Mouse (Mus musculus): ENCODE data around the gene Ankrd13a.
"Not testable (repeated sequence)": the region's sequence is repeated elsewhere in the genome, so short reads cannot be mapped to it uniquely, and the experiment has no call there.

Ankrd13a gene

DNA sequence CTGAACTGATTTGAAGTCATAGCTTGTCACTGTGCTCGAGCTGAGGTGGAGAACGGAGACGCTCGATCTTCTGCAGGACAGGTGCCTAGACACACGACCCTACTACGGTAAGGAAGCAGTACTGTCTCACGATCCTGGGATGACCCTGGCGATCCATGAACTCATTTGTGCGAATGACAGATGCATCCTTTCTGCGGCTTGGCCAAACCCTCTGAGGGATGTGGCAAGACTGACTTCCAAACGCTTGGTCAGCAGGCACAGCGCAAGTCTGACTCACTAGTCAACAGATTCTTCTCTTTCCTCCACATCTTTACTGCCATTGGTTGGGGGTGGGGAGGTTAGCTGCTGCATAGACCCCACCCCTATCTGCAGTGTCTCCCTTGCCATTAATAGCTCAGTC is 53.0 kb downstream of the Ankrd13a start:
- no peak for ATAC-seq (ENCODE audit: low TSS enrichment)

- ATAC-seq (ENCODE audit: low TSS enrichment), result no peak
Measured at GRCm38 (mm10) chr5:114829740-114830139, 55.3 kb downstream of the Ankrd13a start.

DNA sequence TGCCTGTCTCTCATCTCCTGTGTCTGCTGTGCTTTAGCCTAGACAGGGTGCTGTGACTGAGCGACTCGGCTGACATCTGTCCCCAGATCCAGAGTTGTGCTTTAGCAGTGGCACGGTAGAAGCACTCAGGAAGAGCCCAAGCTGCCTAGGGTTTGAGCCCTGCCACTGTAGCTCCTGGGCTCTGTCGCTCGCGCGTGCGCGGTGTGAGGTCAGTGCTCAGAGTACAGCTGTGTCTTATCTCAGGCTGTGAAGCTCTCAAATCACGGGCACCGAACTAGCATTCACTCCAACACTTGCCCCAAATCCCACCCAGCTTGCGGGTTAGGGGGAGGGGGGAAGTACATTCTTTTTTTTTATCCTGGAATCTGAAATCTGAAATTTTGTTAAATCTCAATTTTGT is 62.4 kb downstream of the Ankrd13a start:
- ATAC-seq (ENCODE audit: low TSS enrichment), result no peak

DNA sequence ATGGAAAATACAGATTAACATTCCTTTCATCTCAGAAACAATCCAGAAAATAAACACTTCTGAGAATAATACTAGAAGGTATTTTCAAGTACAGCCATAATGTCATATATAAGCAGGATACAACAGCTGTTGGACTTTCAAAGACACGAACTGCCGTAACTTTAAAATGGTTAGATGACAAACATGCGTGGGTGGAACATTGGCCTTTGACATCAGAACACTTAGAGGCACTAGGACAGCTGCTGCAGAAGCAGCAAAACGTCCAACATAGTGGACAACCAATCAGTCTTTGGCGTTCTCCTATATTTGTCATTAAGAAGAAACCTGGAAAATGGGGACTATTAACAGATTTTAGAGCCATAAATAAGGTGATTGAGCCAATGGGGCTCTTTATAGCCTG is 66.0 kb downstream of the Ankrd13a start:
- ATAC-seq (ENCODE audit: low TSS enrichment), result not testable (repeated sequence)

- ATAC-seq (ENCODE audit: low TSS enrichment), result not testable (repeated sequence)
Measured at GRCm38 (mm10) chr5:114842155-114842554, 67.7 kb downstream of the Ankrd13a start.

DNA sequence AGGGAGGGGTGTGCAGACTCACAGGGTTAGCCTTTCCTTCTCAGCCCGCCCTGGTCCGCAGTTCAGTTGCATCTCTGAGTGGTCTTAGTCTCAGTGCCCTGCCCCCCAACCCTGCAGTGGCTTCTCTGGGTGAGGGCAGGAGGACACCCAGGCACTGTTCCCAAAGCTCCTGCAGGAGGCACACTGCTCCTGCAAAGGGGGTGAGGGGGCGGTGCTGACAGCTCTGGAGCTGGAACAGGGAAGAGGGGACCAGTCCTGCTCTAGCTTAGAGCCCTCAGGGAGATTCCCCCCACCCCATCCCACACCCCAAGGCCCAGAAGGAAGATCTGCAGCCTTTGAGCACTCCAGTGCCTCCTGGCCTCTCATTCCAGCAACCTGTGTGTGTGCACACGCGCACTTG is 68.2 kb downstream of the Ankrd13a start:
- no peak for ATAC-seq (ENCODE audit: low TSS enrichment)

DNA sequence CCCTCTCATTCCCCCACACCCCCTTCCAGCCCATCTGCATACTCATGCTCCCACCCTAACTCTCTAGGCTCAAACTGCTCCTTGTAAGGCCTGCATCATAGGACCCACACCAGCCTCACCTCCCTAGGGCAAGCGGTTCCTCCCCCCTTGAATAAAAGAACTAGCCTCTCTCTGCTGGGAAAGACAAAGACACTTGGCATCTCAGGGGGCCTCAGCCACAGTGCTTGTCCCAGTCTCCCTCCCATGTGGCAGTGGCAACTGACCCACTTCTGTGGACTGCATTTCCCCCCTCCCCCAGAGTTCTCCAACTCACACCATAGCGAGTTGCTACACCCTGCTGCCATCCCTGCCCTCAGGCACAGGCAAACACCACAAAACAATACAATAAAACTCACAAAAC is 69.9 kb downstream of the Ankrd13a start:
- ATAC-seq (ENCODE audit: low TSS enrichment), result not testable (repeated sequence)

GRCm38 (mm10) chr5:114851565-114852236 is 77.2 kb downstream of the Ankrd13a start:
- no peak for ATAC-seq (ENCODE audit: low TSS enrichment)

DNA sequence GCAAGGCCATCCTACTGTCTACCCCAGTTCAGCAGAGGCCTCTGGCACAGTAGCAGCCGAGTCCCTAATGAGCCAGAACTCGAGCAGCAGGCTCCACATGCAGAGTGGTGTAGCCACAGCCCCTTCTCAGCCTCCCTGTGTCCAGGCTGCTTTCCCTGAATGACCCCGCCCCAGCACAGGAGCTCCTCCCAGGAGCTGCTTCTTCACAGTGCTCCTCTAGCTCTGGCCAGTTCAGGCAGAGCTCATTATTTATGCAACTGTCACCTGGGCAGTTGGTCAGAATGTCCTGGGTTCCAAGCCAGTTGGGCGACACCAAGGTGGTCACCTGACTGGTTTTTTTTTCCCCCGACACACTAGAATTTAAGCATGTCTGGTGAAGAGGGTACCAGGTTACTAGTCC is 78.9 kb downstream of the Ankrd13a start, which contains the start of gene 4930519G04Rik:
Gene 4930519G04Rik (plus strand): TSS at position 301 of the 400 bp plus-strand sequence.
- ATAC-seq (ENCODE audit: low TSS enrichment), result not testable (repeated sequence)

Data from frontal cortex, adult (tissue).